Mouse (Mus musculus) layer of hippocampus, postnatal 25 days (tissue): ENCODE data around the gene Ifit1bl1. TPM values are rescaled to one million over a fixed set of nuclear protein-coding genes. Genes with fewer than 3 reads are reported as not detected.
"Not testable (repeated sequence)": the region's sequence is repeated elsewhere in the genome, so short reads cannot be mapped to it uniquely, and the experiment has no call there.

Experiments
- DNase-seq, 2 experiments: peaks; one replicate each; pipeline ENCODE4 v3.0.0; 2022; ENCODE audit warnings: mixed read lengths in 2 of 2, low spot score in 1 of 2; ENCODE audit errors: extremely low spot score in 1 of 2
- total RNA-seq, 2 experiments: library from RNA; stranded (reverse); gene quantifications; 2 replicates each; pipeline ENCODE4 v1.2.3; 2021

The Ifit1bl1 gene
- total RNA-seq, 2 experiments from 2014 or later = 1.1 to 1.6 TPM

DNA sequence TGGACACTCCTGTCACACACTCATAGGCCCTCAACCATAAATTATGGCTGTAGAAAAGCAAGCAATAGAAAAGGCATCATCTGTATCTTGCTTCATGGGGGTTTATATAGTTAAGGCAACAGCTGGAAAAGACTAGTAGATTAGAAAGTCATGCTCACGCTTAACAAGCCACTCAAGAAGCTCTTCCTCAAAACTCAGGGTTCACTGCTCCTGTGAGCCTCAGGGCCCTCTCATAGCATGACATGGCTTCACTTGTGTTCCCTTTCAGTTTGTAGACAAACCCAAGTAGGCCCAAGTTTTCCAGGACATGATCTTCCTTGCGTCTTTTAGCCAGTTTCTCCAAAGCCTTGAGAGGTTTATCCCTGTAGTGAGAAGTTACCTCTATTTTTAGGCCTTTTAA is 8.3 kb downstream of the Ifit1bl1 start:
- no peak for DNase-seq

DNA sequence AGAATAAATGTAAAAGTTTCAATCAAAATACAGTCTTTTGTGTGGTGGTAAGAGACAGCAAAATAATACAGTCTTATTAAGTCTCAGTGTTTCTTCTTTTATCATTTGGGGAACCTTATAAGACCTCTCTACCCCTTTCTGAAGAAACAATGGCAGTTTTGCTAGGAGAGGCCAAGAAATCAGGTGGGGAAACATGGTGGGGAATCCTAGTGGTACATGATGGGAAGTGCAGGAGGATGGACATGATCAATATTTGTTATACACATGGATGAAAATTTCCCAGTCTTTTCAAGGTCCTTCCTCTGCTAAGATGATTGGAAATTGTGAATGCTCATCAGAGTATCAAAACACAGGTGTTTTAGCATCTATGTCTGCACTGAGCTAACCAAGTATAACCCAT is 12.8 kb downstream of the Ifit1bl1 start:
- DNase-seq = no peak

DNA sequence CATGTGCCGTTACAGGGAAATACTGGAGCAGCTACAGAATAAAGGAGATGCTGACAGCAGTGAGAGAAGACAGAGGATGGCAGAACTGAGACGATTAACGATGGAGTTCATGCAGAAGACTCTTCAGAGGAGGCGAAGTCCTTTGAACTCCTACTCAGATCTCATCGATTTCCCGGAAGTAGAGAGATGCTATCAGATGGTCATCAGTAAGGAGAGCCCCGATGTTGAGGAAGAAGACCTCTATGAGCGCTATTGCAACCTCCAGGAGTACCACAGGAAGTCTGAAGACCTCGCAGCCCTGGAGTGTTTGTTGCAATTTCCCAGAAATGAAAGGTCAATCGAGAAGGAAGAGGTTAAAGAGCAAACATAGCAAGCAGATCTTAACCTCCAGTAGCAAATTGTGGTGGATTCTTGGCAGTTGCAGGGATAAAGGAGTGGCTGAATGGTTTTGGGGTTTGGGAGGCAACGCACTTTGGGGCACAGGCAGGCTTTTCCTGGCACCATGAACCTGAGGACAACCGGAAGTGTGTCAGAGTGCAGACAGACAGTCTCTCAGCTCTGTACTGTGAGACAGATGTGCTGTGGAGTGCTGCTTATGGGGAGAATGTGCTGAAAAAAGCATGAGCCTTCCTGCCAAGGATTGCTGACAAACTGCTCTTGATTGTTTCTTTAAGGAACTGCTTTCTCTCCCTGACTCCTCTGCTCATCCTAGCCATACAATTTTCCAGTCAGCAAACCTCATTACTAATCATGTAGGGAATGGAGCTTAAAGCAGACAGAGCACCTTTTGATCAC is 13.7 kb downstream of the Ifit1bl1 start:
- DNase-seq = not testable (repeated sequence)

DNA sequence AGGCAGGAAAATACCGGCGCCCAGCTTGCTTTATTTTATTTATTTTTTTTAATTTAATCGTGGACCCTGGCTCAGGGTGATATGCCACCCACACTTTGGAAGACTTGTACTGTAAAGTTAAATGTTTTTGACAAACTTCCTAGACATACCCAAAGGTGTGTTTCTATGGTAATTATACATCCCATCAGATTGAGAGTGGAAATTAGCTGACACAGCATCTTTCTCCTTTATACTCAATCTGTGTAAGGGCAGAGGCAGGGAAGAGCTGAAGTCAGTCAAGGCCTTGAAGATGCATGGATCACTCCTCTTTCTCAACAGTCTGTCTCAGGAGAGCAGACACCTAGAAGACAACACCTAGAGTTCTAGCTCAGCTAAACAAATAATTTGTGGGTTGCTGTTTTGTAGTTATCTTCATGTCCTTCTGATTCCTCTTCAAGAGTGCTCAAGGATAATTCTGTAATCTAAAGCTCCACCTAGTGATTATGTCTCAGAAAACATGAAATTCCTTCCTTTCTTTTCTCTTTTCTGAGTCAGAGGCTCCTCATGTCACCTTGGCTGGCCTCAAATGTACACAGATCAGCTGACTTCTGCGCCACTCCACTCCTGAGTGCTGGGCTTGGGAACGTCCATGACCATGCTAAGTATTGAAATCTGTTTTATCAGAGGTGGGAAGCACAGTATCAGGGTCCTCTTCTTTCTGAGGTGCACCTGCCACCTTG is 15.9 kb downstream of the Ifit1bl1 start:
- DNase-seq = not testable (repeated sequence)

DNA sequence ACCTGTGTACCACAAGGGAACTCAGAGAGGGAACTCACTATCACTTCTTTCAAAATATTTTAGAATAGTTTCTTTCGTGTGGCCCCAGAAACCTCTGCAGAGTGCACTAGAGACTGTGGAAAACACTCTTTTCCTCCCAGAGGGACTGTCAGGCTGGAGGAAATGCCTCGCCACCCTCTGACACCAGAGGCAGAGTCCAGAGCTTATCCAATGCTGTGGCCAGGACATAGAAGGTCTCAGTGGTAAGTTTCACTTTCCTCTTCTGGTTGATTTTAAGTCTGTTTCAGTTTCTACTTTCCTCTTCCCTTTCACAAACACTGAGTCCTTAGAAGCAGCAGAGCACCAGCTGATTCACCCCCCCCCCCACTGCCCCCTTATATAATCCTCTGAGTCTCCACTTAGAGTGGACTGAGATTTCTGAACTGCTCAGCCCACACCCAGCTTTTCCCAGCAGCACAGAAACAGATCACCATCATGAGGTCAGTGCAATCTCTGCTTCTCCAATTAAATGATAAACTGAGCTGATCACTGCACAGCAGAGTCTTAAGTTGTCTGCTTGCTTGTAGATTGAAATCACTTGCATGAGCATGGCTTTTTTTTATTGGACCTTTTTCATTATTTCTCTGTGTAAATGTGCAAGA is 18.5 kb downstream of the Ifit1bl1 start, which contains the start of gene Ifit3:
Gene Ifit3 (plus strand): TSS at position 406 of the 641 bp plus-strand sequence.
- DNase-seq = not testable (repeated sequence)

DNA sequence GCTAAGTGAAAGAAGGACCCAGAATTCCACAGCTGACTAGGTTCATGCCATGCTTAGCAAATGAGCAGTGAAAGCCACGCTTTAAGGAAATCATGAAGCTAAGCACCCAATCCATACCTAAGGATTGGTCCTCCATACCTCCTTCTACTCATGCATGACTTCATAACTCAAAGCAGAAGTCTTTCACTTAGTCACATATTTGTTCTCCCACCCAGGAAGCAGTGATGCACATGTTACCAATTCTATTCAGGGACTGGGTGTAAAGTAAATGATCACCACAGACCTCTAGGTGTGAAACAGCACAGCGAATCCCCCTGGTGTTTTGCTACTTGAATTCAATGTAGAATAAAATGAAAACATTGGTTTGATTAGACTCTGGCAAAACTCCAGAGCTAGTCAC is 19.1 kb downstream of the Ifit1bl1 start:
- not testable (repeated sequence) for DNase-seq

DNA sequence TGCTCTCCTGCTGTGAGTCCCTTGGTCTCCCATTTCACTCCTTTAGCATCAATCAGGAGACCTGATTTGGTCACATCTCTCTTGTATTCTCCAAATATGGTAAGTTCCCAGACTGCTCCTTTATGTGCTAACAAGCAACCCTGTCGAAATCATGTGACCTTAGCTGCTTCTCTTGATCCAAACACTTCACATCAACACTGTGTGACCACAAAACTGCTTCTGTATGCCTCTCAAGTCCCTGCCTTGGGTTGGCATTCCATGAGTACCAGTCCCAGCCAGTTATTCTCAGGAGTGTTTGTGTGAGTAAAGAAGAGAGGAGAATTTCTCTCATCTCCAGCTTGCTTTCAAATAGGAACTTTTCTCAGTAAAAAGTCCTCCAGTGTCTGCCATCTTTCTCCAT is 24.6 kb downstream of the Ifit1bl1 start:
- no peak for DNase-seq

DNA sequence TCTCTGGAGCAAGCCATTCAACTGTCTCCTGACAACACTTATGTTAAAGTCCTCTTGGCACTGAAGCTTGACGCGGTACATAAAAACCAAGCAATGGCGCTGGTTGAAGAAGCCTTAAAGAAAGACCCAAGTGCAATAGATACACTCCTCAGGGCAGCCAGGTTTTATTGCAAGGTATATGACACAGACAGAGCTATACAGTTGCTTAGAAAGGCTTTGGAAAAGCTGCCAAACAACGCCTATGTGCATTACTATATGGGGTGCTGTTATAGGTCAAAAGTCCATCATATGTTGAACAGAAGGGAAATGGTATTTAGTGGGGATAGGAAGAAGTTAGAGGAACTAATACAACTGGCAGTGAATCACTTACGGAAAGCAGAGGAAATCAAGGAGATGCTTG is 28.1 kb downstream of the Ifit1bl1 start:
- no peak for DNase-seq

DNA sequence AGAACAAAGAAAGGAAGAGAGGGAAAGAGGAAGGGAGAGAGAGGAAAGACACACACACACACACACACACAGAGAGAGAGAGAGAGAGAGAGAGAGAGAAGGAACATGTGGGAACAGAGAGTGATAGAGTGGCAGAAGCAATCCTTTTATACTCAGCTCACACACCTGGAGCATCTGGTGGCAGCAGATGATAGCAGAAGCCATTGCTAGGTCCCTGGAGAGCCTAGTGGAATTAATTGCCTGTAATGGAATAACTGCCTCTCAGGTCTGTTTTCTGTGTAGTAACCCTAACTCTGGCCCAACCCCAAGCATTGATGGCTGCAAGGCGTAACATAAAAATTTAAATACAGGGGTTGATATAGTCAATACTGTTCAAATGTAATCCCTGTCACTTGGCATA is 30.7 kb downstream of the Ifit1bl1 start:
- DNase-seq = no peak

DNA sequence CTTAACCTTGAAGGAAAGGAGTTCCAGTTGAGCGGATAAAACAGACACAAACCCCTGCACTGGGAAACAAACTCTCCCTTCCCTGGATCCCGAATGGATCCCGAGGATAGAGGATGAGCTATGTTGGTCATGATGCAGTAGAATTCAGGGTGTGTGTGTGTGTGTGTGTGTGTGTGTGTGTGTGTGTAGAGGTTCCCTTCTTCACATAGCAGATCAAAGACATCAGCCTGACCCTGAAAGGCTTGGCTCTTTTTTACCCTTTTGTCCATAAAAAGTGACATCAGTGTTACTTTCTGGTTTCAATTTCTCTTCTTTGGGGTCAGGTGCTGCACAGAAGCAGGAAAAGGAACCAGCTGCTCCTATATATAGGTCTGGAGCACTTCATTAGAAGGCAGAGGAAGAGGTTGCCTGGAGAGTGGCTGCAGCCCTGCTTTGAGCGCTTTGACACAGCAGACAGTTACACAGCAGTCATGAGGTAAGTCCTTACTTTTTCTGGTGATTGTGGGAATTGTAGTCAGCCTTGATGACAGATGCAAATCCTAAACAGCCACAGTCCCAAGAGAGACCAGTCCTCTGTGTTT is 31.8 kb downstream of the Ifit1bl1 start:
- DNase-seq = no peak

DNA sequence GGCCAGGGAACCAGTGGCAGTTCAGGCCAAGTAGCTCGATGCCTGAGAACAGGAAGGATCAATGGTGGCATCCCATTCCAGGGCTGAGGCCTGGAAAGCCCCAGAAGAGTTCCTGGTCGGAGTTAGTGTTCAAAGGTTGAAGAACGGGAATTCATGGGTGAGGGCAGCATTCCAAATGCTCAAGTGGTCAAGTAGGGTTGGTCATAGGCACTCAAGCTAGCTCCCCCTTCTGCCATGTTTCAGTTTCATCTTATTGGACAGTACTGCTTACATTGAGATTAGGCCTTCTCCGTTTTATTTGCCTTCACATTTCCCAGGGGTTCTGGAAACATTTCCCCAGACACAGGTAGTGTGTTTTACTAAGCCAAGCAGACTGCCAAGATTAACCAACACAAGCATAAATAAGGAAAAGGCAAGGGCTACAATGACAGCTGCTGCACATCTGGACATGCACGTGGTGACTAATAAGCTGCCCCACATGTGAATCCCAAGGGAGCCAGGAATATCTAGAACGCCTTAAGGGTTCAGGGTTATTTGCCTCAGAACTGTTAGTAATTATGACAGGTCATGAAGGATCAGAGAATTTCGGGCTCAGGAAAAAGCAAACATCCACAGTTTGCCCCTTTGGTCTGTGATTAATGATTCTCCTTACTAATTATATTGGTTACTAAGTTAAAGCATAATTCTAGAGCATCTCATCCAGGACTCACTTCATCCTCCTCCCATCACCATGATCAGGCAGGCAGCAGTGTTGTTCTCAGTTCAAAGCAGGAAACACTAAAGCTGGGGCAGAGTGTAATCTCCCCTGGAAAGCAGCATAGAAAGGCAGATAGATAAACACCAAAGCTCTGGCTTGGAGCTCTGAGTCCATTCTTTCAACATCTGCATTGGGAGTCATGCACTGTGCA is 32.5 kb downstream of the Ifit1bl1 start:
- DNase-seq = no peak

DNA sequence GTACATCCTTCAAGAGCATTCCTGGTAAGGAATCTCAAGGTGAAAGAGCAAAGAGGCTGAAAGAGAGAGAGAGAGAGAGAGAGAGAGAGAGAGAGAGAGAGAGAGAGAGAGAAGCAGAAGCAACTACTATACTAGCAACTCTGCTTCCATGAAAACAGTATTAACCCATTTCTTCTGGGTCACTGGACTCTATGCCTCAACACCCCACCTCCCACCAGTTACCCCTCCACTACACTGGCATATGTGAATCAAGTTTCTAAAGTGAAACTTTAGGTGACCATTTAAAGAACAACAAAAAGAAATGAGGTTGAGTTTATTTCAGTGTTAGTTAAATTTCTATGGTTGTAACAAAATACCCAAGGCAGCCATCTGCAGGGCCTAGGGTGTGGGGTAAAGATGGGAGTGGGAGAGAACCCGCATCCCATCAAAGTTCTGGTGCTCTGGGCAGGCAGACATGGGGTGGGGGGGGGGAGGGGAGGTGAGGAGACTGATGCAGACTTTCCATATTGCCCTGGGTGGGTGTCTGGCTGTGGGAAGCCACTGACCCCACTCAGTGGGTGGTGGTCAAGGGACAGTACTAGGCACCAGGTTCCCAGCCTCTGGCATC is 35.5 kb downstream of the Ifit1bl1 start:
- DNase-seq = no peak

DNA sequence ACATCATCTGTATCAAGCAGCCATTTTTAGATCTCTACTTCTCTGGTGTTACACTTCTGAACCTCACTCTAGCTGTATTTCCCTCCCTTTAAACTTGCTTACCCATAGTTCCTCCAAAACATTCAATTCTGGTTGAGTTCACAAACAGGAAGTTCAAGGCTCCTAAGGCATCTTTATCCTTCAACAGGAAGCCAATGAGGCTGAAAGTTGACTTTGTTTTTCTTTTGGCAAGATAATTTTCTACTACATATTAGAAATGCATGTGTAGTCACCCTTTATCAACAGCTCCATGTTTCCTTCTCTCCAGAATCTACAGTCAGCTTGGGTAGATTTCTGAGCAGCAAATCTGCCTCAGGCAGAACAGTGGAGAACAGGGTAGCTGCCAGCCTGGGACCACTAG is 39.2 kb downstream of the Ifit1bl1 start:
- DNase-seq = no peak

DNA sequence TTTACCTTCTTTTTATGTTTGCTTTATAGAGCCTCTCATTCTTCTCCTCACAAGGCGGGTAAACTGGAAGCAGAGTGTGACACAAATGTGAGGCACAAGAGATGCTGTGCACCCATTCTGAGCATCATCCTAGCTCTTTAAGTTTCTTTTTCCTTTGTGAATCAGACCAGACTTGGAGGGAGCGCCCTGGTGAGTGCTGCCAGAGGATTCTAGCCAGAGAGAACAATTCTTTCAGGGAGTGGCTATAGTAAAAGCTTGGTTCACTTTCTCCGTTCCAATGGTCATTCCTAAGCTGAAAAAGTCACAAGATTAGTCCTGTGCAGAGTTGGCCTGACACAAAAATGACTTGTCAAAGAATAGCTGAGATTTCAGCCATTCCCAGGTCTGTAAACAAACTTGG is 45.1 kb downstream of the Ifit1bl1 start:
- DNase-seq = no peak

DNA sequence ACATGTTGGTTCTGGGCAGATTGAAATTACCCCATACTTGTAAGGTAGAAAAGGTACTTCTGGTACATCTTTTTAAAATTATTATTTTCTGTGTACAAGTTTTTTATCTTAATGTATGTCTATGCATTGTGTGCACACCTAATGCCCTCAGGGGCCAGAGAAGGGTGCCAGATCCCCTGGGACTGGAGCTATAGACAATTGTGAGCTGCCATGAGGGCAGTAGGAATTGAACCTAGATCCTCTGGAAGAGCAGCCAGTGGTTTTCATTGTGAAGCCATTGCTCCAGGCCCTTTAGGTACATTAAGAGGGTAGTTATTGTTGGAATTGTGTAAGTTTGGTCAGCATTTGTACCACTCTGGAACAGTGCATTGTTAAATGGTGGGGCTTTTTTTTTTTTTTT is 47.7 kb downstream of the Ifit1bl1 start:
- DNase-seq = no peak

DNA sequence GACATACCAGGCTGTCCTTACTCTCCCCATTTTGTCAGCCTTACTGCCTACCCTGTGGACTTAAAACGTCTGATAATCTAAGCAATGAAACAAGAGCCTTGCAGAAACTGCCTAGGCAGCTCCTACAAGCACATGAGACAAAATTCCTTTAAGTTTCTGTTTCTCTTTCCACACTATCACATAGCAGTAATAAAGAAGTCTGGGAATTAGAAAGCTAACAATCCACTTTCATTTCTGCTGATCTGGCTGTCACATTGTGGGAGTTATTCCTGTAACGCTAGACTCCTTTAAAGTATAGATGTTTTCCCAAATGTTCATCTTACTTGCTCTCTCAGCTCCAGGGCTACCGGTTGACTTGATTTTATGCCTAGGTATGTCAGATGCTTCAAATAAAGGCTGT is 48.2 kb downstream of the Ifit1bl1 start:
- DNase-seq = no peak

DNA sequence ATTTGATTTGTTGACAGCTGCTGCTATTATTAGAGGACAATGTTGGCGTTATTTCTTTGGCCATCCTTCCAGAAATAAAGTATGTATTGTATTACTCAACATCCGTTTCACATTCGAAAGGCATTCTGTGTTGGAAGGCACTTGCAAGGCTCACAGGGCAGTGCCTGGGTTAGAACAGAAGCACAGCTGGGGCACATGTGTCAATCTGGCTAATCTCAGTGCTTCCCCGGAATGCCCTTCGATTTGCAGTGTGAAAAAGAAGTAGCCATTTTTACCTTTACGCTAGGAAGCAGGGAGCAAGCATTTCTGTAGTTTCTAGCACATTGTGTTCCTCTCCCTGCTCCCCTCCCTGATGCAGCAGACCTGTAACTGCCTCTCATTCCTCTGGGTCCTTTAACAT is 48.7 kb downstream of the Ifit1bl1 start:
- no peak for DNase-seq

DNA sequence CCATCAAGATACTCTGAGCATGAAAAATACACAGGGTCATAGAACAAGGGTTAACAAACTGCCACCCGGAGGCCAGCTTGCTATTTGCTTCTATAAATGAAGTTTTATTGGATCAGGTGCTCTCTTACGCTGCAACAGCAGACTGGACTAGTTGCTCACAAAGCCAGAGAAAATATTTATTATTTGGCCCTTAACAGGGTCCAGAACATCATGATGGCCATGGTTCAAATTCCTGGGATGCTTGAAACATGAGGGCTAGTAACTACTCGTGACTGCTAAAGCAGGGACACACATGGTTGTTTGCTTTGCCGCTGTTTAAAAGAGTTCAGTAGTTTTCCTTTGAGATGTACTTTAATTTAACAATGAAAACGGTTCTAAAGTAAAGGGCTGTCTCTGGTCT is 49.8 kb downstream of the Ifit1bl1 start:
- DNase-seq = no peak

DNA sequence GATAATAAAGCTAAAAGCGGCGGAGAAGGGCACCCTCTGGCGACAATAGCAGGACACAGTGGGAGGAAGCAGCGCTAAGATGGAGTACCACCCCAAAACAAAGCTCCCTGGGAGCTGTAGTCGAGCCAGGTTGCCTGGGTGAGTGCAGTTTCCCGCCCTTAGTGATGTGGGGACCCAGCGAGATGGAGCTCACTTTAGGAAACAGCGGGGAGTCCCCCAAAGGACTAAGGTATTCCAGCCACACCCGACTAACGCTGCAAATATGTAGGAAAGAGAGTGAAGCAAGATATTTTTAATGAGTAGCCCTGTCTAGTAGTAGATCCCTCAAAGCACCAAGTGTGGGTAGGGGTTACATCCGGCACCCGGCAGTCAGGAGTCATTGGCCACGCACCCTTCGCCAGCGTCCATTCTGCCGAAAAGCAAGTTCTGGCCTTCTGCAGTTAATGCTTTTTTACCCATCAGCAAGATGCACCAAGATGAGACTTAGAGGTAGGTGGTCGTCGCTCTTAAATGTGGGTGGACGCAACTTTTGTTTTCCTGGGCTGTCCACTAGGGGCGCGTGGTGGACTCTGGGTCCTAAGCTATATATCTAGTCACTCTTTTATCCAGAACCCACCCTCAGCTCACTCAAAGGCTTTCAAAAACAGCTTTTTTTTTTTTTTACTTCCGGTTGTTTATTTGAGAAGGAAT is 51.1 kb downstream of the Ifit1bl1 start, which contains the start of gene Ifit2:
Gene Ifit2 (plus strand): TSS at position 161 of the 690 bp plus-strand sequence.
- peak; percentile 32 to 49 for DNase-seq
